In the genomic region with DNA sequence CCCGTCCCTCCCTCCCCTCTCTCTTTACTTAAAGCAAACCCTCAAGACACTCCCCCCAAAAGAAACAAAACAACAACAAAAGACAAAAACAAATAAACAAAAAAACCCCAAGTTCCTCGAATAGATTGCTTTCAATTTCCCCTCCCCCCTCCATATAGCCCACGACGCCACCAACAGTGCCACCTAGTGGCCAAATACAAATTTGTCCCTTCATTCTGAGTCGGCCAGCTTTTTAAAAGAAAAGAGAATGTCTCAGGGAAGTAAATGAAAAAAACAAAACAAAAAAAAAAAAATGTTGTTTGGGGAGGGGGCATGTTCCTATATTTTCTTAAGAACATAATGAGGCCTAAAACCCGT, we compare ENCODE assay signal across 8 mouse cellular contexts.
DNase-seq lines count a peak whose midpoint lies in the region; ATAC-seq and TF ChIP-seq lines count a peak whose summit lies in the region.

No protein-coding gene starts in this region.

- no peaks in the 10 kb centered on the region for H3K36me3 ChIP-seq in heart, embryonic 13.5 days
- H3K36me3 ChIP-seq in lung, postnatal 0 days (ENCODE audit: insufficient read depth, low read length) = no peaks in the 10 kb centered on the region

- no peak for TF ChIP-seq POLR2A in cortical plate, adult 2 months (IDR thresholded peaks at IDR 0.05; ENCODE audit: extremely low read depth, insufficient read depth, low read length)

- H3K9me3 ChIP-seq in heart, embryonic 13.5 days = no peaks in the 10 kb centered on the region
- H3K9me3 ChIP-seq in lung, postnatal 0 days (ENCODE audit: low read length) = no peaks in the 10 kb centered on the region

- peak overlapping the region; percentile 79 for H3K4me2 ChIP-seq in heart, embryonic 13.5 days
- H3K4me2 ChIP-seq in lung, postnatal 0 days (replicated peaks; ENCODE audit: low read depth, low read length) = peak overlapping the region; percentile 54

- 0 out of 2 replicates have a peak, but pooled peaks have one; percentile 22 for TF ChIP-seq EP300 in lung, postnatal 0 days (IDR thresholded peaks at IDR 0.05)

- peaks cover 26% of the 10 kb centered on the region for H3K27me3 ChIP-seq in heart, embryonic 13.5 days (replicated peaks)
- H3K27me3 ChIP-seq in lung, postnatal 0 days (replicated peaks; ENCODE audit: insufficient read depth, low read length) = 0 out of 2 replicates have a peak, but pooled peaks cover 5% of the 10 kb centered on the region

- peak; percentile 70 for TF ChIP-seq CTCF in cortical plate, adult 2 months (IDR thresholded peaks at IDR 0.05; ENCODE audit: extremely low read depth, insufficient read depth, low read length)
- TF ChIP-seq CTCF in lung, postnatal 0 days (IDR thresholded peaks at IDR 0.05) = peak; percentile 83

- WGBS in heart, embryonic 13.5 days = under 1% methylated on average over 6 of the region's 6 CpGs
- 2% methylated on average over 6 of the region's 6 CpGs for WGBS in lung, postnatal 0 days

- peak overlapping the region; percentile 76 for H3K9ac ChIP-seq in heart, embryonic 13.5 days
- H3K9ac ChIP-seq in lung, postnatal 0 days (replicated peaks; ENCODE audit: low read depth) = no peak overlapping the region

- DNase-seq in adrenal gland, adult 18-20 months (ENCODE audit: low spot score in 2 of 2) = peak; percentile 45 to 55
- no peak for DNase-seq in adrenal gland, adult 8-10 months
- peak; percentile 40 for DNase-seq in Muller cell, postnatal 12 days (ENCODE audit: inconsistent ontology term)
- peak; percentile 76 for DNase-seq in kidney, postnatal 10 days
- peak; percentile 64 for DNase-seq in lung, postnatal 0 days (ENCODE audit: low spot score)
- DNase-seq in right cerebral cortex, postnatal 14 days = peak; percentile 41

- peak overlapping the region; percentile 32 for H3K4me3 ChIP-seq in cortical plate, adult 2 months (ENCODE audit: insufficient read depth, low read length)
- peak overlapping the region; percentile 50 for H3K4me3 ChIP-seq in heart, embryonic 13.5 days
- peak overlapping the region; percentile 28 for H3K4me3 ChIP-seq in lung, postnatal 0 days (ENCODE audit: low read depth, low read length)

- H3K27ac ChIP-seq in cortical plate, adult 2 months (ENCODE audit: insufficient read depth, low read length) = no peak overlapping the region
- H3K27ac ChIP-seq in heart, embryonic 13.5 days (replicated peaks) = no peak overlapping the region
- no peak overlapping the region for H3K27ac ChIP-seq in lung, postnatal 0 days (ENCODE audit: low read length)

- H3K4me1 ChIP-seq in cortical plate, adult 2 months (ENCODE audit: control insufficient read depth, insufficient read depth, low read length) = no peaks in the 10 kb centered on the region; the same call in 1 of the 2 replicates
- peaks cover 6% of the 10 kb centered on the region for H3K4me1 ChIP-seq in heart, embryonic 13.5 days
- H3K4me1 ChIP-seq in lung, postnatal 0 days (ENCODE audit: insufficient read depth, low read depth, low read length) = peaks cover 4% of the 10 kb centered on the region; the same call in 1 of the 2 replicates

- no peak for ATAC-seq in heart, embryonic 13.5 days (ENCODE audit: extremely low read depth, insufficient number of reproducible peaks, low FRiP score, low TSS enrichment)
- ATAC-seq in lung, postnatal 0 days = 0 out of 2 replicates have a peak, but pooled peaks have one; percentile 43
